Mouse (Mus musculus): ENCODE data around the gene Spr.

- no peak for TF ChIP-seq CTCF (IDR thresholded peaks at IDR 0.05; ENCODE audit: insufficient read depth, low read depth, low read length)
- TF ChIP-seq POLR2A (IDR thresholded peaks at IDR 0.05; ENCODE audit: insufficient read depth, low read depth, low read length), result no peak
Measured at GRCm38 (mm10) chr6:85103321-85103720, 34.2 kb downstream of the Spr start.
